Mouse (Mus musculus): ENCODE data around the gene Rad50. TPM values are rescaled to one million over a fixed set of nuclear protein-coding genes. Genes with fewer than 3 reads are reported as not detected.

The Rad50 gene
- total and polyA plus RNA-seq, 3 experiments = 39.6 to 53.6 (median 48.2) TPM

DNA sequence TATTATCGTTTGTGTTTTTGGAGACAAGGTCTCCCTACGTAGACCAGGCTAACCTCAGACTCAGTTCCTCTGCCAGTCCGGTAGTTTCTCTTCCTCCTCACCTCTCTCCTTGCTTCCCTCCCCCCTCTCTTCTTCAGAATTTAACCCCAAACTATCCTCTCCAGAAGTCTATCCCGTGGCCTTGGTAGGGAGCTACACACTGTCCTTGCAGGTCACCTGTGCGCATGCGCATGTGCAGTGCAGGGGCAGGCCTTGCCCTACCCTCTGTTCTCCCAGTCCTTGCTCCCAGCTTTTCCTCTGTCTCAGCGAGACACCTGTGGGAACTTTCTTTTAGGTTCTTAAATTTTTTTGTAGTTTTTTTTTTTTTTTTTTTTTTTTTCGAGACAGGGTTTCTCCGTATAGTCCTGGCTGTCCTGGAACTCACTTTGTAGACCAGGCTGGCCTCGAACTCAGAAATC is 69.3 kb downstream of the Rad50 start:
- Histone ChIP-seq H3K36me3 (replicated peaks in 1 of 2; ENCODE audit: control insufficient read depth in 1 of 2, insufficient read depth in 1 of 2, low read length in 1 of 2) (peaks cover 0 to 26% of the 10 kb centered on the region in 2 experiments), H3K9ac (ENCODE audit: insufficient read depth, low read depth) (peak overlapping the region; percentile 64), H3K9me3 (replicated peaks; ENCODE audit: low read length) (peaks cover 7% of the 10 kb centered on the region), H3K4me3 (replicated peaks in 1 of 3; ENCODE audit: low read depth in 2 of 3, low read length in 2 of 3, poor library complexity in 1 of 3) (peak overlapping the region in 1 of 3 experiments; percentile 37), H3K79me2 (replicated peaks; ENCODE audit: control insufficient read depth, extremely low read depth, insufficient read depth, poor library complexity, severe bottlenecking) (no peaks in the 10 kb centered on the region), H3K4me2 (ENCODE audit: insufficient read depth, low read depth, poor library complexity, severe bottlenecking) (peak overlapping the region; percentile 93), H3K4me1 (ENCODE audit: control insufficient read depth in 1 of 2, insufficient read depth in 2 of 2) (peaks cover 33 to 74% of the 10 kb centered on the region in 2 experiments), H3K27me3 (replicated peaks) (no peaks in the 10 kb centered on the region), H3K27ac (ENCODE audit: insufficient read depth, low read depth) (peak overlapping the region; percentile 75)
- no peak for DNase-seq (ENCODE audit: extremely low read depth)
- TF ChIP-seq IRF4 (IDR thresholded peaks at IDR 0.05; ENCODE audit: low read depth, low read length) (peak; percentile 90), NRF1 (IDR thresholded peaks at IDR 0.05; ENCODE audit: low read depth, low read length) (peak; percentile 74), PAX5 (IDR thresholded peaks at IDR 0.05; ENCODE audit: low read length) (no peak), BHLHE40 (IDR thresholded peaks at IDR 0.05; ENCODE audit: low read depth, low read length) (peak; percentile 58; the same call in 1 of the 2 replicates), MAFK (IDR thresholded peaks at IDR 0.05; ENCODE audit: insufficient replicate concordance, low read length) (no peak), ZNF384 (IDR thresholded peaks at IDR 0.05; ENCODE audit: low read depth, low read length) (peak; percentile 58; the same call in 1 of the 2 replicates), TBP (conservative IDR thresholded peaks at IDR 0.05; ENCODE audit: low read depth, low read length) (0 out of 2 replicates have a peak, but pooled peaks have one; percentile 11), CHD1 (IDR thresholded peaks at IDR 0.05; ENCODE audit: low read depth, low read length) (0 out of 2 replicates have a peak, but pooled peaks have one; percentile 59), CHD2 (IDR thresholded peaks at IDR 0.05; ENCODE audit: low read length) (peak; percentile 75), POLR2A (IDR thresholded peaks at IDR 0.05; ENCODE audit: low read depth, low read length) (no peak), ETS1 (conservative IDR thresholded peaks at IDR 0.05; ENCODE audit: low read depth, low read length) (peak; percentile 31), EP300 (IDR thresholded peaks at IDR 0.05; ENCODE audit: low read length) (peak; percentile 81)
- dilution Hi-C loops (cut with MboI; ENCODE audit: extremely low pct_ligation_motif_present, extremely low pct_unique_long_range_greater_than_20kb, low sequenced_read_pairs) = no loop called here
- in situ Hi-C loops (cut with MboI; ENCODE audit: low pct_ligation_motif_present, low pct_unique_long_range_greater_than_20kb, low sequenced_read_pairs) = no loop called here

DNA sequence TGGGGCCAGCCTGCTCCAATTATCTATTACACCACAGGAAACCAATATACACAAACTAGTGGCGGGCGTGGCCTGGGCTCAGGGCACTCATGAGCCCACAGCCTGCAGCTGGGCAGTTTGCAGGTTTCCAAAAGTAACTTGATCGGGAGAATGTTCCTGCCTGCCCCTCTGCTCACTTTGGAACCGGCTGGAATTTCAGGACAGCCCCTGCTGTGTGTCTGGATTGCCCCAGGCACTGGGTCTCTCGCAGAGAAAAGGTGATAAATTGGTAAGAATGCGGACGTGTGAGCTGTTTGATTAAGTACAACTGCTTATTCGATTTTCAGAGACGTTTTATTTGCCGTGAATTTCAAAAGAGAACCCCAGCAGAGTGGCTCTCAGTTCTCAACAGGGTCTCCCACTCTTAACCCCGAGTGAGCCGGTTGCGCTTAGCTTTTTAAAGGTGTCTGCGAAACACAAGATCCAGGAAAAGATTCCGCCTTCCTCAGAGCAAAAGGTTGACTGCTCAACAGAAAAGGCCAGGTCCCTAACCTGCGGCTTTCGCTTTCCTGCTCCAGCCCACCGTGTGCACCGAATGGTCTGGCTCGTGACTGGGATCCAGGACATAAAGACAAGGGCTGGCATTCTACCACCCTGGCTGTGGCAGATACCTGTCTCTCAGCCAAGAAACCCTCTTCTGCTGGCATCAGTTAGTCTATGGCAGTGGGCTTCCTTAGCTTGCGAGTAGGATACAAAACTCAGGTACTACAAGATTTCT is 69.9 kb downstream of the Rad50 start:
- dilution Hi-C loops (cut with MboI; ENCODE audit: extremely low pct_ligation_motif_present, extremely low pct_unique_long_range_greater_than_20kb, low sequenced_read_pairs) = no loop called here

More for the DNA sequence above, 69.9 kb downstream of the Rad50 start:
- no peaks in the 10 kb centered on the region for H3K27me3 ChIP-seq (replicated peaks)
- in situ Hi-C loops (cut with MboI; ENCODE audit: low pct_ligation_motif_present, low pct_unique_long_range_greater_than_20kb, low sequenced_read_pairs) = no loop called here
- peaks cover 0 to 21% of the 10 kb centered on the region in 2 experiments for H3K36me3 ChIP-seq (replicated peaks in 1 of 2; ENCODE audit: control insufficient read depth in 1 of 2, insufficient read depth in 1 of 2, low read length in 1 of 2)
- peak overlapping the region; percentile 93 for H3K4me2 ChIP-seq (ENCODE audit: insufficient read depth, low read depth, poor library complexity, severe bottlenecking)
- H3K4me3 ChIP-seq (replicated peaks in 1 of 3; ENCODE audit: low read depth in 2 of 3, low read length in 2 of 3, poor library complexity in 1 of 3) = peak overlapping the region; percentile 21 to 37 (median 25)
- peaks cover 1% of the 10 kb centered on the region for H3K9me3 ChIP-seq (replicated peaks; ENCODE audit: low read length)
- peak overlapping the region; percentile 64 for H3K9ac ChIP-seq (ENCODE audit: insufficient read depth, low read depth)
- no peak for DNase-seq (ENCODE audit: extremely low read depth)
- peaks cover 39 to 79% of the 10 kb centered on the region in 2 experiments for H3K4me1 ChIP-seq (ENCODE audit: control insufficient read depth in 1 of 2, insufficient read depth in 2 of 2)
- no peaks in the 10 kb centered on the region for H3K79me2 ChIP-seq (replicated peaks; ENCODE audit: control insufficient read depth, extremely low read depth, insufficient read depth, poor library complexity, severe bottlenecking)
- H3K27ac ChIP-seq (ENCODE audit: insufficient read depth, low read depth) = peak overlapping the region; percentile 75
- peak; percentile 19; the same call in 1 of the 2 replicates for TF ChIP-seq MAX (IDR thresholded peaks at IDR 0.05; ENCODE audit: low read length)
- no peak for TF ChIP-seq EP300 (IDR thresholded peaks at IDR 0.05; ENCODE audit: low read length)
- TF ChIP-seq MAZ (IDR thresholded peaks at IDR 0.05; ENCODE audit: low read depth, low read length) = peak; percentile 12; the same call in 1 of the 2 replicates
- TF ChIP-seq ZNF384 (IDR thresholded peaks at IDR 0.05; ENCODE audit: low read depth, low read length) = no peak
- TF ChIP-seq JUND (conservative IDR thresholded peaks at IDR 0.05; ENCODE audit: low read depth, low read length) = no peak
- no peak for TF ChIP-seq ZMIZ1 (IDR thresholded peaks at IDR 0.05; ENCODE audit: low read depth, low read length)
- no peak for TF ChIP-seq JUN (IDR thresholded peaks at IDR 0.05; ENCODE audit: insufficient read depth, low read depth, low read length)
- TF ChIP-seq ETS1 (conservative IDR thresholded peaks at IDR 0.05; ENCODE audit: low read depth, low read length) = no peak; the same call in 1 of the 2 replicates
- 0 out of 2 replicates have a peak, but pooled peaks have one; percentile 54 for TF ChIP-seq TBP (conservative IDR thresholded peaks at IDR 0.05; ENCODE audit: low read depth, low read length)
- TF ChIP-seq TCF12 (IDR thresholded peaks at IDR 0.05; ENCODE audit: low read depth, low read length) = no peak

Measured in CH12.LX (cell line).